8 mouse cellular contexts compared by ENCODE assay signal in the genomic region with DNA sequence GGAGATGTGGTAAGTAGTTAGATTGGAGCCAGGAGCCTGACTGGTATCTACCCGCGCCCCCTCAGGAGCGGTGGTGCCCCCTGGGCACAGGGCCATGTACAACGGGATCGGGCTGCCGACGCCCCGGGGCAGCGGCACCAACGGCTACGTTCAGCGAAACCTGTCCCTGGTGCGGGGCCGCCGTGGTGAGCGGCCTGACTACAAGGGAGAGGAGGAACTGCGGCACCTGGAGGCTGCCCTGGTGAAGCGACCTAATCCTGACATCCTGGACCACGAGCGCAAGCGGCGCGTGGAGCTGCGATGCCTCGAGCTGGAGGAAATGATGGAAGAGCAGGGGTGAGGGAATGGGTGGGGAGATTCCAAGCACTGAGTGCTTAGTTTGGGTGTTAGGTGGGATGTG. TPM values are rescaled to one million over a fixed set of nuclear protein-coding genes. Genes with fewer than 3 reads are reported as not detected.
A peak's percentile ranks its signal among the peaks of the same experiment; 100 is the strongest.
DNase-seq lines count a peak whose midpoint lies in the region; ATAC-seq and TF ChIP-seq lines count a peak whose summit lies in the region.

No protein-coding gene starts in this region.

- TF ChIP-seq CTCF in cerebellum, adult 2 months (IDR thresholded peaks at IDR 0.05; ENCODE audit: borderline replicate concordance, insufficient read depth, low read depth, low read length) = peak; percentile 62
- TF ChIP-seq CTCF in olfactory bulb, adult 2 months (IDR thresholded peaks at IDR 0.05; ENCODE audit: insufficient read depth, low read depth, low read length) = no peak

- peak overlapping the region; percentile 22 for H3K4me2 ChIP-seq in limb, embryonic 12.5 days

- WGBS in cerebellum, adult 2 months = 10% methylated on average over 25 of the region's 25 CpGs
- 87% methylated on average over 25 of the region's 25 CpGs for WGBS in limb, embryonic 12.5 days
- 23% methylated on average over 25 of the region's 25 CpGs for WGBS in olfactory bulb, adult 2 months

- no peaks in the 10 kb centered on the region; the same call in 1 of the 2 replicates for H3K4me1 ChIP-seq in cerebellum, adult 2 months (ENCODE audit: control insufficient read depth, insufficient read depth, low read length)
- peaks cover 28% of the 10 kb centered on the region for H3K4me1 ChIP-seq in limb, embryonic 12.5 days (replicated peaks)
- H3K4me1 ChIP-seq in olfactory bulb, adult 2 months (ENCODE audit: control insufficient read depth, insufficient read depth, low read length) = peaks cover 9% of the 10 kb centered on the region; the same call in 1 of the 2 replicates

- H3K9me3 ChIP-seq in limb, embryonic 12.5 days = no peaks in the 10 kb centered on the region

- no peak overlapping the region for H3K27ac ChIP-seq in cerebellum, adult 2 months (ENCODE audit: insufficient read depth, low read length)
- H3K27ac ChIP-seq in limb, embryonic 12.5 days = no peak overlapping the region
- no peak overlapping the region for H3K27ac ChIP-seq in olfactory bulb, adult 2 months (ENCODE audit: insufficient read depth, low read depth, low read length)

- TF ChIP-seq POLR2A in cerebellum, adult 2 months (IDR thresholded peaks at IDR 0.05; ENCODE audit: borderline replicate concordance, insufficient read depth, low read length) = no peak
- TF ChIP-seq POLR2A in olfactory bulb, adult 2 months (IDR thresholded peaks at IDR 0.05; ENCODE audit: insufficient read depth, low read depth, low read length) = no peak

- peak overlapping the region; percentile 32 for H3K4me3 ChIP-seq in cerebellum, adult 2 months (replicated peaks; ENCODE audit: insufficient read depth, low read depth, low read length)
- 0 out of 2 replicates have a peak overlapping the region, but pooled peaks have one; percentile 2 for H3K4me3 ChIP-seq in limb, embryonic 12.5 days (replicated peaks)
- peak overlapping the region; percentile 7 for H3K4me3 ChIP-seq in olfactory bulb, adult 2 months (ENCODE audit: insufficient read depth, low read depth, low read length)

- intact Hi-C loops in heart, postnatal 10 days (cut with DNase I) = loop anchor here (1.0 to 2.0 kb wide), 2 partner anchors 19 to 32 kb away; no protein-coding TSS in a partner anchor

- H3K9ac ChIP-seq in limb, embryonic 12.5 days (replicated peaks) = no peak overlapping the region

- no peak for ATAC-seq in limb, embryonic 12.5 days (ENCODE audit: insufficient number of reproducible peaks, insufficient read depth, low FRiP score, low TSS enrichment, low read depth)

- DNase-seq in ovary, postnatal 36 days (ENCODE audit: low spot score) = peak; percentile 46
- DNase-seq in ovary, adult 18-20 months (ENCODE audit: low spot score) = no peak
- peak; percentile 66 to 67 for DNase-seq in cerebellum, adult 2 months
- DNase-seq in heart, postnatal 10 days = peak; percentile 56 to 65
- DNase-seq in spleen, adult 18-20 months = no peak
- no peak for DNase-seq in embryo, embryonic 11 days

- no peaks in the 10 kb centered on the region for H3K27me3 ChIP-seq in cerebellum, adult 2 months (ENCODE audit: control insufficient read depth, insufficient read depth, low read length)
- H3K27me3 ChIP-seq in limb, embryonic 12.5 days = no peaks in the 10 kb centered on the region

- H3K36me3 ChIP-seq in limb, embryonic 12.5 days = peaks cover 53% of the 10 kb centered on the region

RNA-seq across cellular contexts. Expression of gene Srrm2, which starts 16.5 kb away (rescaled TPM):
- 711 and 720 TPM in 2 replicates for polyA plus RNA-seq in cerebellum, adult 2 months (2012; rRNA removed)
- total RNA-seq in heart, postnatal 10 days (2021) = 100 to 1,000 TPM; 230 to 231 TPM
- 639 and 703 TPM in 2 replicates for polyA plus RNA-seq in limb, embryonic 12.5 days (2016; fragmentation: Nextera tagmentation; extraction: Ambion mirVana)
- polyA plus RNA-seq in olfactory bulb, adult 2 months (2012; ENCODE audit: insufficient read depth, insufficient read length, low replicate concordance, missing spikeins) = 383 and 683 TPM in 2 replicates

RNA-seq across cellular contexts. Expression of gene Flywch2, which starts 21.0 kb away (rescaled TPM):
- 50.5 and 54.8 TPM in 2 replicates for polyA plus RNA-seq in cerebellum, adult 2 months (2012; rRNA removed)
- 1 to 10 TPM; 2.3 to 2.4 TPM for total RNA-seq in heart, postnatal 10 days (2021)
- 71.0 and 76.7 TPM in 2 replicates for polyA plus RNA-seq in limb, embryonic 12.5 days (2016; fragmentation: Nextera tagmentation; extraction: Ambion mirVana)
- polyA plus RNA-seq in olfactory bulb, adult 2 months (2012; ENCODE audit: insufficient read depth, insufficient read length, low replicate concordance, missing spikeins) = not detected in 2 replicates

RNA-seq across cellular contexts. Expression of gene Elob, which starts 22.1 kb away (rescaled TPM):
- polyA plus RNA-seq in cerebellum, adult 2 months (2012; rRNA removed) = 621 and 628 TPM in 2 replicates
- total RNA-seq in heart, postnatal 10 days (2021) = 100 to 1,000 TPM; 379 to 407 TPM
- polyA plus RNA-seq in limb, embryonic 12.5 days (2016; fragmentation: Nextera tagmentation; extraction: Ambion mirVana) = 1,179 and 1,231 TPM in 2 replicates
- not detected in 2 replicates for polyA plus RNA-seq in olfactory bulb, adult 2 months (2012; ENCODE audit: insufficient read depth, insufficient read length, low replicate concordance, missing spikeins)

RNA-seq across cellular contexts. Expression of gene Prss33, which starts 29.0 kb away (rescaled TPM):
- 0.25 TPM in 1 of 2 replicates, not detected in the other for polyA plus RNA-seq in cerebellum, adult 2 months (2012; rRNA removed)
- total RNA-seq in heart, postnatal 10 days (2021) = not detected
- not detected in 2 replicates for polyA plus RNA-seq in limb, embryonic 12.5 days (2016; fragmentation: Nextera tagmentation; extraction: Ambion mirVana)
- polyA plus RNA-seq in olfactory bulb, adult 2 months (2012; ENCODE audit: insufficient read depth, insufficient read length, low replicate concordance, missing spikeins) = not detected in 2 replicates

RNA-seq across cellular contexts. Expression of gene Flywch1, which starts 35.5 kb away (rescaled TPM):
- 341 and 366 TPM in 2 replicates for polyA plus RNA-seq in cerebellum, adult 2 months (2012; rRNA removed)
- total RNA-seq in heart, postnatal 10 days (2021) = 10 to 100 TPM; 31.2 to 32.1 TPM
- 136 and 140 TPM in 2 replicates for polyA plus RNA-seq in limb, embryonic 12.5 days (2016; fragmentation: Nextera tagmentation; extraction: Ambion mirVana)
- not detected in 2 replicates for polyA plus RNA-seq in olfactory bulb, adult 2 months (2012; ENCODE audit: insufficient read depth, insufficient read length, low replicate concordance, missing spikeins)

Comparison
In these comparisons a context has a peak if more than half of its experiments do, and no peak if none do; other contexts are left out.
1. DNase-seq: peak in ovary, postnatal 36 days (single experiment), cerebellum, adult 2 months (2 of 2) and heart, postnatal 10 days (2 of 2); none in ovary, adult 18-20 months (single experiment), spleen, adult 18-20 months (0 of 2) and embryo, embryonic 11 days (single experiment).
2. RNA of gene Flywch2, which starts 21.0 kb away (polyA plus RNA-seq): 71.0 to 76.7 TPM in limb, embryonic 12.5 days and 50.5 to 54.8 TPM in cerebellum, adult 2 months; not detected in olfactory bulb, adult 2 months; every median in the first group is over 10 times any median in the second.
3. Peak in every context shown above with its lines, with median percentiles within 50 percentile points of each other: H3K4me3 ChIP-seq.